Mouse (Mus musculus): ENCODE results near the gene Ssbp3. TPM values are rescaled to one million over a fixed set of nuclear protein-coding genes. Genes with fewer than 3 reads are reported as not detected.

Ssbp3 gene
- polyA plus RNA-seq, 1 experiment from 2014 or later: 112 TPM

- Histone ChIP-seq H3K27ac (no peak overlapping the region), H3K4me1 (peaks cover 60% of the 10 kb centered on the region), H3K9me3 (no peaks in the 10 kb centered on the region), H3K36me3 (peaks cover 4% of the 10 kb centered on the region), H3K9ac (no peak overlapping the region), H3K4me2 (no peak overlapping the region), H3K4me3 (no peak overlapping the region), H3K27me3 (no peaks in the 10 kb centered on the region)
- 69% methylated on average over 3 of the region's 3 CpGs for WGBS
- ATAC-seq (ENCODE audit: insufficient number of reproducible peaks, low FRiP score, low TSS enrichment, low read depth): no peak
Observed at GRCm38 (mm10) chr4:107021464-107021863, 111.0 kb downstream of the Ssbp3 start.

- H3K9ac ChIP-seq: no peak overlapping the region
- WGBS: 80% methylated on average over 7 of the region's 7 CpGs
- no peak overlapping the region for H3K4me3 ChIP-seq
- H3K27me3 ChIP-seq: no peaks in the 10 kb centered on the region
- no peak overlapping the region for H3K4me2 ChIP-seq
- H3K9me3 ChIP-seq: no peaks in the 10 kb centered on the region
- H3K4me1 ChIP-seq: peaks cover 31% of the 10 kb centered on the region
- no peak overlapping the region for H3K27ac ChIP-seq
- no peak for ATAC-seq (ENCODE audit: insufficient number of reproducible peaks, low FRiP score, low TSS enrichment, low read depth)
- H3K36me3 ChIP-seq: peaks cover 32% of the 10 kb centered on the region
Observed at GRCm38 (mm10) chr4:107024899-107025298, 114.4 kb downstream of the Ssbp3 start.

- 71% methylated on average over 5 of the region's 5 CpGs for WGBS
- H3K4me2 ChIP-seq: no peak overlapping the region
Observed at GRCm38 (mm10) chr4:107025369-107025768, 114.9 kb downstream of the Ssbp3 start.

GRCm38 (mm10) chr4:107026451-107026850 lies 116.0 kb downstream of the Ssbp3 start:
- ATAC-seq (ENCODE audit: insufficient number of reproducible peaks, low FRiP score, low TSS enrichment, low read depth): no peak
- no peak overlapping the region for H3K4me2 ChIP-seq
- peaks cover 44% of the 10 kb centered on the region for H3K36me3 ChIP-seq
- peaks cover 28% of the 10 kb centered on the region for H3K4me1 ChIP-seq
- WGBS: 50% methylated on average over 8 of the region's 8 CpGs
- no peaks in the 10 kb centered on the region for H3K27me3 ChIP-seq
- no peak overlapping the region for H3K4me3 ChIP-seq
- H3K9me3 ChIP-seq: no peaks in the 10 kb centered on the region
- H3K27ac ChIP-seq: no peak overlapping the region
- no peak overlapping the region for H3K9ac ChIP-seq

More at GRCm38 (mm10) chr4:107025369-107025768, 114.9 kb downstream of the Ssbp3 start:
- H3K36me3 ChIP-seq: peaks cover 34% of the 10 kb centered on the region
- no peaks in the 10 kb centered on the region for H3K27me3 ChIP-seq
- H3K4me1 ChIP-seq: peaks cover 32% of the 10 kb centered on the region
- no peak overlapping the region for H3K9ac ChIP-seq
- H3K4me3 ChIP-seq: no peak overlapping the region
- no peaks in the 10 kb centered on the region for H3K9me3 ChIP-seq
- no peak overlapping the region for H3K27ac ChIP-seq
- ATAC-seq (ENCODE audit: insufficient number of reproducible peaks, low FRiP score, low TSS enrichment, low read depth): no peak

GRCm38 (mm10) chr4:107035689-107036088 lies 125.2 kb downstream of the Ssbp3 start:
- Histone ChIP-seq H3K27ac (no peak overlapping the region), H3K4me1 (no peaks in the 10 kb centered on the region), H3K9ac (no peak overlapping the region), H3K36me3 (peaks cover 92% of the 10 kb centered on the region), H3K27me3 (no peaks in the 10 kb centered on the region), H3K9me3 (no peaks in the 10 kb centered on the region), H3K4me3 (no peak overlapping the region), H3K4me2 (no peak overlapping the region)
- no peak for ATAC-seq (ENCODE audit: insufficient number of reproducible peaks, low FRiP score, low TSS enrichment, low read depth)
- 83% methylated on average over 4 of the region's 4 CpGs for WGBS

- H3K4me1 ChIP-seq: no peaks in the 10 kb centered on the region
- H3K27ac ChIP-seq: no peak overlapping the region
- H3K4me2 ChIP-seq: no peak overlapping the region
- H3K36me3 ChIP-seq: peaks cover 93% of the 10 kb centered on the region
- no peak overlapping the region for H3K4me3 ChIP-seq
- no peaks in the 10 kb centered on the region for H3K27me3 ChIP-seq
- no peak overlapping the region for H3K9ac ChIP-seq
- 88% methylated on average over 2 of the region's 2 CpGs for WGBS
- no peaks in the 10 kb centered on the region for H3K9me3 ChIP-seq
- no peak for ATAC-seq (ENCODE audit: insufficient number of reproducible peaks, low FRiP score, low TSS enrichment, low read depth)
Observed at GRCm38 (mm10) chr4:107036985-107037384, 126.5 kb downstream of the Ssbp3 start.

GRCm38 (mm10) chr4:107038303-107038702 lies 127.8 kb downstream of the Ssbp3 start:
- Histone ChIP-seq H3K4me1 (no peaks in the 10 kb centered on the region), H3K36me3 (peaks cover 88% of the 10 kb centered on the region), H3K27ac (no peak overlapping the region), H3K27me3 (no peaks in the 10 kb centered on the region), H3K4me2 (no peak overlapping the region), H3K9me3 (no peaks in the 10 kb centered on the region), H3K4me3 (no peak overlapping the region), H3K9ac (no peak overlapping the region)
- ATAC-seq (ENCODE audit: insufficient number of reproducible peaks, low FRiP score, low TSS enrichment, low read depth): no peak
- WGBS: 70% methylated on average over 4 of the region's 4 CpGs

GRCm38 (mm10) chr4:107039270-107039669 lies 128.8 kb downstream of the Ssbp3 start:
- Histone ChIP-seq H3K4me1 (no peaks in the 10 kb centered on the region), H3K4me2 (no peak overlapping the region), H3K27me3 (no peaks in the 10 kb centered on the region), H3K36me3 (peaks cover 84% of the 10 kb centered on the region), H3K27ac (no peak overlapping the region), H3K9me3 (no peaks in the 10 kb centered on the region), H3K4me3 (no peak overlapping the region), H3K9ac (no peak overlapping the region)
- WGBS: 77% methylated on average over 8 of the region's 8 CpGs
- ATAC-seq (ENCODE audit: insufficient number of reproducible peaks, low FRiP score, low TSS enrichment, low read depth): no peak

- 91% methylated on average over 6 of the region's 6 CpGs for WGBS
- H3K4me1 ChIP-seq: no peaks in the 10 kb centered on the region
- no peak overlapping the region for H3K27ac ChIP-seq
- H3K27me3 ChIP-seq: no peaks in the 10 kb centered on the region
- no peak overlapping the region for H3K4me2 ChIP-seq
- no peaks in the 10 kb centered on the region for H3K9me3 ChIP-seq
- H3K9ac ChIP-seq: no peak overlapping the region
- peaks cover 79% of the 10 kb centered on the region for H3K36me3 ChIP-seq
- no peak overlapping the region for H3K4me3 ChIP-seq
- no peak for ATAC-seq (ENCODE audit: insufficient number of reproducible peaks, low FRiP score, low TSS enrichment, low read depth)
Observed at GRCm38 (mm10) chr4:107042304-107042703, 131.8 kb downstream of the Ssbp3 start.

- Histone ChIP-seq H3K9me3 (no peaks in the 10 kb centered on the region), H3K36me3 (peaks cover 71% of the 10 kb centered on the region), H3K27me3 (no peaks in the 10 kb centered on the region), H3K4me2 (no peak overlapping the region), H3K9ac (no peak overlapping the region), H3K27ac (no peak overlapping the region), H3K4me1 (no peaks in the 10 kb centered on the region), H3K4me3 (no peak overlapping the region)
- WGBS: 96% methylated on average over 13 of the region's 13 CpGs
- no peak for ATAC-seq (ENCODE audit: insufficient number of reproducible peaks, low FRiP score, low TSS enrichment, low read depth)
Observed at GRCm38 (mm10) chr4:107045188-107045587, 134.7 kb downstream of the Ssbp3 start.

- WGBS: 86% methylated on average over 5 of the region's 5 CpGs
- no peaks in the 10 kb centered on the region for H3K4me1 ChIP-seq
- H3K4me2 ChIP-seq: no peak overlapping the region
- no peak for ATAC-seq (ENCODE audit: insufficient number of reproducible peaks, low FRiP score, low TSS enrichment, low read depth)
- no peaks in the 10 kb centered on the region for H3K9me3 ChIP-seq
- H3K36me3 ChIP-seq: peaks cover 48% of the 10 kb centered on the region
- no peak overlapping the region for H3K27ac ChIP-seq
- no peak overlapping the region for H3K9ac ChIP-seq
- H3K4me3 ChIP-seq: no peak overlapping the region
- no peaks in the 10 kb centered on the region for H3K27me3 ChIP-seq
Observed at GRCm38 (mm10) chr4:107047806-107048205, 137.3 kb downstream of the Ssbp3 start.

- whole genome bisulfite sequencing: 87% methylated on average over 11 of the region's 11 CpGs
- Histone ChIP-seq H3K4me1 (no peaks in the 10 kb centered on the region), H3K9ac (no peak overlapping the region), H3K9me3 (no peaks in the 10 kb centered on the region), H3K4me3 (no peak overlapping the region), H3K36me3 (peaks cover 44% of the 10 kb centered on the region), H3K27me3 (no peaks in the 10 kb centered on the region), H3K4me2 (no peak overlapping the region), H3K27ac (no peak overlapping the region)
- ATAC-seq (ENCODE audit: insufficient number of reproducible peaks, low FRiP score, low TSS enrichment, low read depth): no peak
Observed at GRCm38 (mm10) chr4:107048568-107049162, 138.2 kb downstream of the Ssbp3 start.

- H3K4me1 ChIP-seq: no peaks in the 10 kb centered on the region; the same call in 1 of the 2 replicates
- H3K4me3 ChIP-seq: no peak overlapping the region
- WGBS: 55% methylated on average over 4 of the region's 4 CpGs
- no peak overlapping the region for H3K27ac ChIP-seq
- no peak overlapping the region for H3K4me2 ChIP-seq
- no peaks in the 10 kb centered on the region for H3K27me3 ChIP-seq
- peaks cover 32% of the 10 kb centered on the region for H3K36me3 ChIP-seq
- H3K9me3 ChIP-seq: no peaks in the 10 kb centered on the region
- ATAC-seq (ENCODE audit: insufficient number of reproducible peaks, low FRiP score, low TSS enrichment, low read depth): no peak
- H3K9ac ChIP-seq: no peak overlapping the region
Observed at GRCm38 (mm10) chr4:107051889-107052288, 141.4 kb downstream of the Ssbp3 start.

Data from limb, embryonic 15.5 days (tissue).